Mouse (Mus musculus): ENCODE data around the gene Aqp7. TPM values are rescaled to one million over a fixed set of nuclear protein-coding genes. Genes with fewer than 3 reads are reported as not detected.

Gene Aqp7
- polyA plus RNA-seq, 1 experiment from 2014 or later = 0.21 TPM

DNA sequence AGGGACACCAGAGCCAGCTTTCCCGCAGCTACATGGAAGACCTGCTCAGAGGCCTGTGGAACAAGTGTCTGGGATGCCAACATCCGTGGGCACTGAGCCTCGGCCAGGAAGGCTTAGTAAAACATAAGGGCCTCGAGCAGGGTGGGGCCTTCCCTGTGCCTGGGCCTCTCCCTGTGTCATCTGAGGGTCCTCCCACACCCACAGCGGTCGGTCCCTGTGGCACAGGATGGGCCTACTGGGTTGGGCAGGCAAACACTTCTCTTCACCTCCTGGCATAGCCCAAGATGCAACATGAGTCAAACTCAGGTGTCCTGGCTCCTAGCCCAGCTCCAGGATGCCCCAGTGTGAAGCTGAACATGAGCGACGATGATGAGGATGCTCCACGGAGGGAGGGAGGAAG is 9.4 kb upstream of the Aqp7 start:
- POLR2A ChIA-PET = interaction anchor here (1.0 kb wide), 1 partner anchor 17 kb away, joined by 3 read pairs; no protein-coding TSS in a partner anchor

DNA sequence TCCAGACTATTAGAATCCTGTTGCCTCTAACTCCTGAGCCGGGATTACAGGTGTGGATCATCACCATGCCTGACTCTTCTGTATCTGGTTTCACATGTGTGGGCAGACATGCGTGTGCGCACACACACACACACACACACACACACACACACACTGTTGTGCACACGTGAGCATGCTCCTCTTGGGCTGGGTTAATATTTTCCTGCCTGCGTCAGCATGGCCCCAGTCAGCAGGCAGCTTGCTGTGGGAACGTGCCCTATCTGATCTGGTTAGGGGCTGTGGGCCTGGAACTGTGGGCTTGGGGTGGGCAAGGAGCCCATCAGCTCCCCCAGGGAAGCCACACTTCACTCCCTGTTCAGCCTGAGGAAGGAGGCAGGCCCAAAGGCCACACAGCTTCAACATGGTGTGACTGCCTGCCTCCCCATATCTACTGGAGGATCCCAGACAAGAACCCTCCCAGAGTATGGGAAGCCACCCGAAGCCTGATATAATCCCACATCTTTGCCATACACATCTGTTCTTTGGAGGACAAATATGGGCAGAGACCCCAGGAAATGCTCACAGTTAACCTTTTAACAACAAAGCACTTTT is 8.9 kb upstream of the Aqp7 start:
- no peaks in the 10 kb centered on the region for H3K27me3 ChIP-seq
- in situ Hi-C loops (cut with MboI; ENCODE audit: low pct_unique_long_range_greater_than_20kb) = no loop called here
- ATAC-seq = no peak

More for the DNA sequence above, 9.4 kb upstream of the Aqp7 start:
- in situ Hi-C loops (cut with MboI; ENCODE audit: low pct_unique_long_range_greater_than_20kb) = no loop called here
- no peak for TF ChIP-seq CTCF (IDR thresholded peaks at IDR 0.05)
- no peaks in the 10 kb centered on the region for H3K27me3 ChIP-seq
- ATAC-seq (no peak), DNase-seq (ENCODE audit: low read depth, low spot score) (no peak)
- CTCF ChIA-PET = no interaction called here

DNA sequence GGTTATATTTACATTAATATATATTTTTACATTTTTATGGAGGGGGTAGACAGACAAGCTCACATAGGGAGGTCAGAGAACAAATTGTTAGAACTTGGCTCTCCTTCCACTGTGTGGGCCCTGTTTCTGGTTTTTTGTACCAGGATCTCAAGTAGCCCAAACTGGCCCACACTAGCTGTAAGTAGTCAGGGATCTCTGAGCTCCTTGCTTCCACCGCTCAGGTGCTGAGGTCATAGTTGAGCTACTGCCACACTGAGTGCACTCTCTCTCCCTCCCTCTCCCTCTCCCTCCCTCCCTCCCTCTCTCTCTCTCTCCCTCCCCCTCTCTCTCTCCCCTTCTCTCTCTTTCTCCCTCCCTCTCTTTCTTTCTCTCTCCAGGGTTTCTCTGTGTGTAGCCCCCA is 8.3 kb upstream of the Aqp7 start:
- no peak for TF ChIP-seq CTCF (IDR thresholded peaks at IDR 0.05)
- in situ Hi-C loops (cut with MboI; ENCODE audit: low pct_unique_long_range_greater_than_20kb) = no loop called here
- ChIA-PET POLR2A (no interaction called here), CTCF (interaction anchor here (0.8 kb wide), 1 partner anchor 149 kb away, joined by 3 read pairs; no protein-coding TSS in a partner anchor)
- H3K27me3 ChIP-seq = no peaks in the 10 kb centered on the region
- no peak for DNase-seq (ENCODE audit: low read depth, low spot score)
- ATAC-seq = no peak

More for the DNA sequence above, 8.9 kb upstream of the Aqp7 start:
- DNase-seq (ENCODE audit: low read depth, low spot score) = no peak
- CTCF ChIA-PET = no interaction called here
- POLR2A ChIA-PET = interaction anchor here (1.0 kb wide), 1 partner anchor 16 kb away, joined by 3 read pairs; no protein-coding TSS in a partner anchor
- no peak for TF ChIP-seq CTCF (IDR thresholded peaks at IDR 0.05)

DNA sequence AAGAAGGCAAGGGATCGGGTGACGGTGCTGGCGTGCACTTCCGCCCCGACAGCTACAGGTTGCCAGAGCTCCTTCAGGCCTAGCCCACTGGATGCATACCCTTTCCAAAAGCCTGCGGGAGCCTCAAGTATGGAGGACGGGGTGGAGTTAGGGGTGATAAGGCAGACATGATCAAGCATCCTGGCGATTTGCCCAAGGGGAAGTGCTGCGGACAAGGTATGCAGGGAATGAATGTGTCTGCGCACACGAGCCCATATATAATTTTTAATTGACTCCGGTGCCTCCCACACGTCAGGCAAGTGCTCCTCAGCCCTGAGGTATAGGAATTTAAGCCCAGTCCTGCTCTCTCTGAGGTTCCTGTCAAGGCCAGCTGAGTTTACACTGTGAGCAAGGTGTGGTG is 7.2 kb upstream of the Aqp7 start:
- DNase-seq (ENCODE audit: low read depth, low spot score) (no peak), ATAC-seq (no peak)
- ChIA-PET CTCF (no interaction called here), POLR2A (no interaction called here)
- in situ Hi-C loops (cut with MboI; ENCODE audit: low pct_unique_long_range_greater_than_20kb) = no loop called here
- H3K27me3 ChIP-seq = no peaks in the 10 kb centered on the region
- no peak for TF ChIP-seq CTCF (IDR thresholded peaks at IDR 0.05)

DNA sequence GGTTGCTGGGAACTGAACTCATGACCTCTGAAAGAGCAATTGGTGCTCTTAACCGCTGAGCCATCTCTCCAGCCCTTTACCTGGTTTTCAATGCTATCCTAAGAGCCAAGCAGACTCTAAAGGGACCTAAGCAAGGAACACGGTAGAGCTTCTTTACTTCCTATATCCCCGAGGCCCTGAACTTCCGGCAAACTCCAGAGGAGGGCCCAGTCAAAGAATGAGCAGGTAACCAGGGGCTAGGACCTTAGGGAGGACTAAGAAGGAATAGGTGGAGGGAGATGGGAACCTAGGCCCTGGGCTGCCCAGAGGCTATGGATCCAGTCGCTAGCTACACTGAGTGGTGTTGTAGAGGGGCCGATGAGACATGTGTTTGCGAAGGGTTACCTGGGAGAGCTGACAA is 3.8 kb upstream of the Aqp7 start:
- H3K27me3 ChIP-seq = no peaks in the 10 kb centered on the region
- ATAC-seq (no peak), DNase-seq (ENCODE audit: low read depth, low spot score) (no peak)
- in situ Hi-C loops (cut with MboI; ENCODE audit: low pct_unique_long_range_greater_than_20kb) = loop anchor here (5.0 kb wide), 1 partner anchor 71 kb away; the partner anchor contains the start of gene Nol6
- no peak for TF ChIP-seq CTCF (IDR thresholded peaks at IDR 0.05)
- ChIA-PET POLR2A (no interaction called here), CTCF (interaction anchor here (1.0 to 3.2 kb wide), 6 partner anchors 11 to 175 kb away, joined by 3 to 23 read pairs (median 5); no protein-coding TSS in a partner anchor)

DNA sequence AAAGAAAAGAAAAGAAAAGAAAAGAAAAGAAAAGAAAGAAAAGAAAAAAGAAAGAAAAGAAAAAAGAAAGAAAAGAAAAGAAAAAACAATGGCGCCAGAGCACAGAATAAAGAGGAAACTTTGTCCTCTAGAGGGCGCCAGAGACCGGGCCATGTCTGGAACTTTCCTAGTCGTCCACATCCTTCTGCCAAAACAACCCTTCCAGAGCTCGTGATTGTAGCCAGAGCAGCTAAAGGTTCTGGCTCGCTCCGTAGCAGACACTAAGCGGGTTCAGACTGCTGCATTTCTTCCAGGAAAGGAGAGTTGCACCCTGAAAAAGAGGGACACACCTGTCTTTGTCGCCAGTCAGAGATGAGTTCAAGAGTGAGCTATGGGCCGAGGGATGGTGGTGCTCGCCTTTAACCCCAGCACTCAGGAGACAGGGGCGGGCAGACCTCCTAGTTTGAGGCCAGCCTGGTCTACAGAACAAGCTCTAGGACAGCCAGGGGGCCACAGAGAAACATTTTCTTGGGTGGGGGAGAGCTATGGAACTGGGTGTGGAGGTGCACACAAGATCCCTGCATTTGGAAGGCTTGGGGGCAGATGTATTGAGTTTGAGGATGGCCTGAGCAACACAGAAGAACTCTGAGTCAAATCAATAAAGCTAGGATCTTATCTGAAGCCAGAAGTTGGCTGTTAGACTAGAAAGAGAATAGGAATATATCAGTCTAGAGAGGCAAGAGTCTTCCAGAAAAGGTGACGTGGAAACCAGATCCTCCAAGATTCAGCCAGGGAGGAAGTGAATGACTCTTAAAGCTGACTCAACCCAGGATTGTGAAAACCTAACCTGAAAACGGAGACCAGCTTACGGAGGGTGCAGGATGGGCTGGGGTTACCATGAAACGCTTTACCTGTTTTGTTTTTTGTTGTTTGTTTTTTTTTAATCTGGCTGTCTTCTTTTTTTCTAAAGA is 3.1 kb upstream of the Aqp7 start:
- in situ Hi-C loops (cut with MboI; ENCODE audit: low pct_unique_long_range_greater_than_20kb) = loop anchor here (5.0 kb wide), 1 partner anchor 71 kb away; the partner anchor contains the start of gene Nol6

DNA sequence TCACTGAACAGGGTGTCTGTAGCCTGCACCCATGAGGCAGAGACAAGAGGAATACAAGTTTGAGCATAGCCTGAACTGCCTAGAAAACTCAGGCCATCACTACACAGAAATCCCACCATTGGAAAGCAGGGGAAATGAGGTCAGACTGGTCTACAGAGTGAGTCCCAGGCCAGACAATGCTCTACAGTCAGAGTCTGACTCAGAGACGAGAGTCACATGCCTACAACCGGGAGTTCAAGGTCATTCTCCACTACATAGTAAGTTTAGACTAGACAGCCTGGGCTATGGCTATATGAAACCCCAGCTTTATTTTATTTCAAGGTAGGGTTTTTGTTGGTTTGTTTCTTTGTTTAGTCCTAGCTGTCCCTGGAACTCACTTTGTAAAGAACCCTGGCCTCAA is 987 bp upstream of the Aqp7 start:
- DNase-seq (ENCODE audit: low read depth, low spot score) (no peak), ATAC-seq (no peak)
- in situ Hi-C loops (cut with MboI; ENCODE audit: low pct_unique_long_range_greater_than_20kb) = no loop called here
- no peaks in the 10 kb centered on the region for H3K27me3 ChIP-seq
- TF ChIP-seq CTCF (IDR thresholded peaks at IDR 0.05) = no peak
- CTCF ChIA-PET = no interaction called here
- POLR2A ChIA-PET = interaction anchor here (0.5 kb wide), 1 partner anchor 270 kb away, joined by 4 read pairs; no protein-coding TSS in a partner anchor

More for the DNA sequence above, 3.1 kb upstream of the Aqp7 start:
- DNase-seq (ENCODE audit: low read depth, low spot score) = peak; percentile 27
- TF ChIP-seq CTCF (IDR thresholded peaks at IDR 0.05) = no peak
- H3K27me3 ChIP-seq = no peaks in the 10 kb centered on the region
- POLR2A ChIA-PET = no interaction called here
- no peak for ATAC-seq
- CTCF ChIA-PET = interaction anchor here (0.6 to 3.2 kb wide), 16 partner anchors 11 to 202 kb away, joined by 3 to 23 read pairs (median 3); partner anchors contain the start of gene Nol6

DNA sequence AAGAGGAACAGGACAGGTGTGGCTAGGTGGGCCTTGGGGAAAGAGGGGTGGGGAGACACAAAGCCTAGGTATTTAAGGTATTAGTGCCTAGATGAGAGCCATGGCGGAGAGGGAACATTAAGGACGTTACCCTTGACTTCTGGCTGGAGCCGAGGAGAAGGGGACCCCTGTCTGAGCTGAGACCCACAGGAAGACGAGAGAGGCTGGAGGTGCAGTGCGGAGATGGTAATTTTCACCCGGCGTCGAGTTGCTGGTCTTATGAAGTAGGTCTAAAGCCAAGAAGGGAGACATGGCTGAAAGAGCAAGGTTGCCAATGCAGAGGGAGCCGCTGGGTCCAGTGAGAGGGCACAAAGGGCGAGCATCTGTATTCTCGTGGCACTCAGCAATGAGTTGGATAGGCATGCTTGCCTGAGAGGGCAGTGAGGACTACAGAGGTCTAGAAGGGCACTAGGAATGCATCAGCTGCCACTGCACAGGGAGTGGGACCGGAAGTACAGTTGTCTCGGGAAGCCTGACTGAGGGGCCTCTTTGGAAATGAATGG is 1.6 kb downstream of the Aqp7 start:
- in situ Hi-C loops (cut with MboI; ENCODE audit: low pct_unique_long_range_greater_than_20kb) = no loop called here
- POLR2A ChIA-PET = no interaction called here
- ATAC-seq = no peak

DNA sequence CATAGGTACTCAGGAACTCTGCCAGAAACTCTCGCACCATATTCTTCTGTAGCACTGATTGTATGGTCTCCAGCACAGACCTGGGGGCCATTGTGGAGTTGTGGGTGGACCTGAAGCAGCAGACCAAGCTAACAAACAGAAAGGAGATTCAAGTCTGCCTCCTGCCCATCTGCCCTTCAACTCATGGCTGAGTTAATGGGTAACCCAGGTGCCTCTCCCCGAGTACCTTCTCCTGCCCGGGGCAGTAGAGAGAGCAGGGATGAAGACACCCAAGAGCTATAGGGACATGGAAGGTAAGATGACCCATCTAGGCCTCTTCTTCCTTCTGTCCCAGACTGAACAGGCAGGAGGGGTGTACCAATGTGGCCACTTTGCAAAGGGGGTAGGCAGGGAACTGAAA is 2.7 kb downstream of the Aqp7 start:
- ChIA-PET CTCF (no interaction called here), POLR2A (no interaction called here)
- DNase-seq (ENCODE audit: low read depth, low spot score) (no peak), ATAC-seq (no peak)
- TF ChIP-seq CTCF (IDR thresholded peaks at IDR 0.05) = no peak
- in situ Hi-C loops (cut with MboI; ENCODE audit: low pct_unique_long_range_greater_than_20kb) = no loop called here
- H3K27me3 ChIP-seq = no peaks in the 10 kb centered on the region

More for the DNA sequence above, 1.6 kb downstream of the Aqp7 start:
- no peak for TF ChIP-seq CTCF (IDR thresholded peaks at IDR 0.05)
- CTCF ChIA-PET = no interaction called here
- H3K27me3 ChIP-seq = no peaks in the 10 kb centered on the region
- no peak for DNase-seq (ENCODE audit: low read depth, low spot score)

DNA sequence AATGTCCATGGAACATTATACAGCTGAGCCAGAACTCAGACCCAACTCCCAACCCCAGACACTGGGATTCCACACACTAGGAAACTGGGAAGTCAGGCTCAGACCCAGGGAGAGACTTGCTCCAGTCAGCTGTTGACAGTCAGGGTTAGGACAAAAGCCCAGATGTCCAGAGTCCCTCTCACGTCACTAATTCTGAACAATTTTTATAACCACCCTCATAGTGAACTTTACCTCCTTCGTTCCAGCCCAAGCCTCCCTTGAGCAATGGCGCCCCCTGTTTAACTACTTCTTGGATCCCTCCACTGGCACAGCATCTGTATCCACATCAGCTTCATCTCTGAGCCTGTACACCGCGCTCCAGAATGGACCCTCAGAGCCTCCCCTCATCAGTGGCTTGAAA is 4.0 kb downstream of the Aqp7 start:
- no peaks in the 10 kb centered on the region for H3K27me3 ChIP-seq
- ATAC-seq (no peak), DNase-seq (ENCODE audit: low read depth, low spot score) (no peak)
- in situ Hi-C loops (cut with MboI; ENCODE audit: low pct_unique_long_range_greater_than_20kb) = no loop called here
- ChIA-PET CTCF (no interaction called here), POLR2A (no interaction called here)
- no peak for TF ChIP-seq CTCF (IDR thresholded peaks at IDR 0.05)
